Mouse (Mus musculus): Measurements from ENCODE around the gene Mybpc2. TPM values are rescaled to one million over a fixed set of nuclear protein-coding genes. Genes with fewer than 3 reads are reported as not detected.

The Mybpc2 gene
- total and polyA plus RNA-seq, 3 experiments = 2.0 to 8.3 (median 5.0) TPM

GRCm38 (mm10) chr7:44456302-44456701 lies 68.2 kb downstream of the Mybpc2 start:
- H3K27ac ChIP-seq (ENCODE audit: insufficient read depth, low read depth) = no peak overlapping the region
- H3K27me3 ChIP-seq (replicated peaks) = peaks cover 63% of the 10 kb centered on the region
- peaks cover 12% of the 10 kb centered on the region in 2 experiments for H3K4me1 ChIP-seq (ENCODE audit: control insufficient read depth in 1 of 2, insufficient read depth in 2 of 2)
- H3K36me3 ChIP-seq (replicated peaks in 1 of 2; ENCODE audit: control insufficient read depth in 1 of 2, insufficient read depth in 1 of 2, low read length in 1 of 2) = no peaks in the 10 kb centered on the region
- H3K4me2 ChIP-seq (ENCODE audit: insufficient read depth, low read depth, poor library complexity, severe bottlenecking) = no peak overlapping the region
- H3K9me3 ChIP-seq (replicated peaks; ENCODE audit: low read length) = peaks cover 8% of the 10 kb centered on the region
- dilution Hi-C loops (cut with MboI; ENCODE audit: extremely low pct_ligation_motif_present, extremely low pct_unique_long_range_greater_than_20kb, low sequenced_read_pairs) = no loop called here
- in situ Hi-C loops (cut with MboI; ENCODE audit: low pct_ligation_motif_present, low pct_unique_long_range_greater_than_20kb, low sequenced_read_pairs) = no loop called here
- no peak overlapping the region for H3K4me3 ChIP-seq (replicated peaks in 1 of 3; ENCODE audit: low read depth in 2 of 3, low read length in 2 of 3, poor library complexity in 1 of 3)
- no peak for DNase-seq (ENCODE audit: extremely low read depth)
- H3K79me2 ChIP-seq (replicated peaks; ENCODE audit: control insufficient read depth, extremely low read depth, insufficient read depth, poor library complexity, severe bottlenecking) = no peaks in the 10 kb centered on the region
- no peak overlapping the region for H3K9ac ChIP-seq (ENCODE audit: insufficient read depth, low read depth)
- TF ChIP-seq POLR2AphosphoS2 (IDR thresholded peaks at IDR 0.05; ENCODE audit: low read depth, low read length) (no peak), NELFE (IDR thresholded peaks at IDR 0.05; ENCODE audit: low read depth, low read length) (no peak), HCFC1 (IDR thresholded peaks at IDR 0.05; ENCODE audit: low read depth, low read length) (no peak), IRF4 (IDR thresholded peaks at IDR 0.05; ENCODE audit: low read depth, low read length) (no peak), EP300 (IDR thresholded peaks at IDR 0.05; ENCODE audit: low read length) (no peak), RAD21 (IDR thresholded peaks at IDR 0.05; ENCODE audit: low read depth, low read length) (no peak), JUND (conservative IDR thresholded peaks at IDR 0.05; ENCODE audit: low read depth, low read length) (no peak), ZNF384 (IDR thresholded peaks at IDR 0.05; ENCODE audit: low read depth, low read length) (no peak), KAT2A (IDR thresholded peaks at IDR 0.05; ENCODE audit: insufficient replicate concordance, low read length) (no peak), POLR2A (IDR thresholded peaks at IDR 0.05; ENCODE audit: low read depth, low read length) (no peak)

GRCm38 (mm10) chr7:44453256-44453655 lies 71.2 kb downstream of the Mybpc2 start:
- H3K27ac ChIP-seq (ENCODE audit: insufficient read depth, low read depth) = no peak overlapping the region
- H3K9ac ChIP-seq (ENCODE audit: insufficient read depth, low read depth) = no peak overlapping the region
- no peaks in the 10 kb centered on the region for H3K79me2 ChIP-seq (replicated peaks; ENCODE audit: control insufficient read depth, extremely low read depth, insufficient read depth, poor library complexity, severe bottlenecking)
- DNase-seq (ENCODE audit: extremely low read depth) = peak; percentile 16
- H3K27me3 ChIP-seq (replicated peaks) = peaks cover 48% of the 10 kb centered on the region
- H3K4me2 ChIP-seq (ENCODE audit: insufficient read depth, low read depth, poor library complexity, severe bottlenecking) = no peak overlapping the region
- TF ChIP-seq ELF1 (IDR thresholded peaks at IDR 0.05; ENCODE audit: low read depth, low read length) (peak; percentile 25; the same call in 1 of the 2 replicates), USF2 (conservative IDR thresholded peaks at IDR 0.05; ENCODE audit: low read depth, low read length) (no peak), PAX5 (IDR thresholded peaks at IDR 0.05; ENCODE audit: low read length) (no peak)
- H3K36me3 ChIP-seq (replicated peaks in 1 of 2; ENCODE audit: control insufficient read depth in 1 of 2, insufficient read depth in 1 of 2, low read length in 1 of 2) = no peaks in the 10 kb centered on the region
- in situ Hi-C loops (cut with MboI; ENCODE audit: low pct_ligation_motif_present, low pct_unique_long_range_greater_than_20kb, low sequenced_read_pairs) = no loop called here
- no peak overlapping the region for H3K4me3 ChIP-seq (replicated peaks in 1 of 3; ENCODE audit: low read depth in 2 of 3, low read length in 2 of 3, poor library complexity in 1 of 3)
- dilution Hi-C loops (cut with MboI; ENCODE audit: extremely low pct_ligation_motif_present, extremely low pct_unique_long_range_greater_than_20kb, low sequenced_read_pairs) = no loop called here
- peaks cover 2% of the 10 kb centered on the region for H3K9me3 ChIP-seq (replicated peaks; ENCODE audit: low read length)
- H3K4me1 ChIP-seq (ENCODE audit: control insufficient read depth in 1 of 2, insufficient read depth in 2 of 2) = peaks cover 12% of the 10 kb centered on the region in 2 experiments

Other genes starting within 250 kb of the Mybpc2 start
- gene Clec11a, start 217.8 kb downstream of the Mybpc2 start, total RNA-seq (2012; rRNA removed) = 0.89 and 0.97 TPM in 2 replicates
- gene Clec11a, start 217.8 kb downstream of the Mybpc2 start, total RNA-seq (2014; rRNA removed) = 0.46 and 0.69 TPM in 2 replicates
- gene Clec11a, start 217.8 kb downstream of the Mybpc2 start, polyA plus RNA-seq (2012; ENCODE audit: insufficient read length, low read depth) = 0.38 and 0.53 TPM in 2 replicates
- under 0.01 and 0.04 TPM in 2 replicates for gene Shank1, start 214.4 kb downstream of the Mybpc2 start, total RNA-seq (2012; rRNA removed)
- gene Shank1, start 214.4 kb downstream of the Mybpc2 start, total RNA-seq (2014; rRNA removed) = not detected in 2 replicates
- gene Shank1, start 214.4 kb downstream of the Mybpc2 start, polyA plus RNA-seq (2012; ENCODE audit: insufficient read length, low read depth) = 0.07 and 0.12 TPM in 2 replicates
- 0.08 and 0.17 TPM in 2 replicates for gene Syt3, start 140.6 kb downstream of the Mybpc2 start, total RNA-seq (2012; rRNA removed)
- 0.11 TPM in 1 of 2 replicates, not detected in the other for gene Syt3, start 140.6 kb downstream of the Mybpc2 start, total RNA-seq (2014; rRNA removed)
- gene Syt3, start 140.6 kb downstream of the Mybpc2 start, polyA plus RNA-seq (2012; ENCODE audit: insufficient read length, low read depth) = 0.30 TPM in 1 of 2 replicates, not detected in the other
- 0.17 and 0.81 TPM in 2 replicates for gene 1700008O03Rik, start 138.8 kb downstream of the Mybpc2 start, total RNA-seq (2012; rRNA removed)
- gene 1700008O03Rik, start 138.8 kb downstream of the Mybpc2 start, total RNA-seq (2014; rRNA removed) = not detected in 2 replicates
- 0.74 and 1.7 TPM in 2 replicates for gene 1700008O03Rik, start 138.8 kb downstream of the Mybpc2 start, polyA plus RNA-seq (2012; ENCODE audit: insufficient read length, low read depth)
- gene Lrrc4b, start 95.6 kb downstream of the Mybpc2 start, total RNA-seq (2012; rRNA removed) = 0.04 TPM in 1 of 2 replicates, not detected in the other
- gene Lrrc4b, start 95.6 kb downstream of the Mybpc2 start, total RNA-seq (2014; rRNA removed) = not detected in 2 replicates
- not detected in 2 replicates for gene Lrrc4b, start 95.6 kb downstream of the Mybpc2 start, polyA plus RNA-seq (2012; ENCODE audit: insufficient read length, low read depth)
- gene Aspdh, start 59.3 kb downstream of the Mybpc2 start, total RNA-seq (2012; rRNA removed) = not detected in 2 replicates
- gene Aspdh, start 59.3 kb downstream of the Mybpc2 start, total RNA-seq (2014; rRNA removed) = not detected in 2 replicates
- not detected in 2 replicates for gene Aspdh, start 59.3 kb downstream of the Mybpc2 start, polyA plus RNA-seq (2012; ENCODE audit: insufficient read length, low read depth)
- 53.0 and 57.7 TPM in 2 replicates for gene Josd2, start 56.7 kb downstream of the Mybpc2 start, total RNA-seq (2012; rRNA removed)
- 23.4 and 33.9 TPM in 2 replicates for gene Josd2, start 56.7 kb downstream of the Mybpc2 start, total RNA-seq (2014; rRNA removed)
- 45.9 and 54.8 TPM in 2 replicates for gene Josd2, start 56.7 kb downstream of the Mybpc2 start, polyA plus RNA-seq (2012; ENCODE audit: insufficient read length, low read depth)
- 25.9 and 32.4 TPM in 2 replicates for gene Emc10, start 28.1 kb downstream of the Mybpc2 start, total RNA-seq (2012; rRNA removed)
- 14.1 and 14.4 TPM in 2 replicates for gene Emc10, start 28.1 kb downstream of the Mybpc2 start, total RNA-seq (2014; rRNA removed)
- 42.7 and 49.1 TPM in 2 replicates for gene Emc10, start 28.1 kb downstream of the Mybpc2 start, polyA plus RNA-seq (2012; ENCODE audit: insufficient read length, low read depth)
- 1.2 and 1.3 TPM in 2 replicates for gene Fam71e1, start 28.1 kb downstream of the Mybpc2 start, total RNA-seq (2012; rRNA removed)
- gene Fam71e1, start 28.1 kb downstream of the Mybpc2 start, total RNA-seq (2014; rRNA removed) = not detected in 2 replicates
- gene Fam71e1, start 28.1 kb downstream of the Mybpc2 start, polyA plus RNA-seq (2012; ENCODE audit: insufficient read length, low read depth) = 0.33 and 0.39 TPM in 2 replicates
- gene Spib, start 7.4 kb upstream of the Mybpc2 start, total RNA-seq (2012; rRNA removed) = 135 and 200 TPM in 2 replicates
- gene Spib, start 7.4 kb upstream of the Mybpc2 start, total RNA-seq (2014; rRNA removed) = 162 and 194 TPM in 2 replicates
- 279 and 336 TPM in 2 replicates for gene Spib, start 7.4 kb upstream of the Mybpc2 start, polyA plus RNA-seq (2012; ENCODE audit: insufficient read length, low read depth)
- 103 and 131 TPM in 2 replicates for gene Pold1, start 24.2 kb upstream of the Mybpc2 start, total RNA-seq (2012; rRNA removed)
- gene Pold1, start 24.2 kb upstream of the Mybpc2 start, total RNA-seq (2014; rRNA removed) = 44.2 and 49.3 TPM in 2 replicates
- 61.4 and 67.6 TPM in 2 replicates for gene Pold1, start 24.2 kb upstream of the Mybpc2 start, polyA plus RNA-seq (2012; ENCODE audit: insufficient read length, low read depth)
- gene Nr1h2, start 29.3 kb upstream of the Mybpc2 start, total RNA-seq (2012; rRNA removed) = 36.8 and 50.0 TPM in 2 replicates
- 13.9 and 14.2 TPM in 2 replicates for gene Nr1h2, start 29.3 kb upstream of the Mybpc2 start, total RNA-seq (2014; rRNA removed)
- 40.5 and 43.8 TPM in 2 replicates for gene Nr1h2, start 29.3 kb upstream of the Mybpc2 start, polyA plus RNA-seq (2012; ENCODE audit: insufficient read length, low read depth)
- 194 and 200 TPM in 2 replicates for gene Napsa, start 47.7 kb upstream of the Mybpc2 start, total RNA-seq (2012; rRNA removed)
- gene Napsa, start 47.7 kb upstream of the Mybpc2 start, total RNA-seq (2014; rRNA removed) = 133 and 175 TPM in 2 replicates
- 239 and 253 TPM in 2 replicates for gene Napsa, start 47.7 kb upstream of the Mybpc2 start, polyA plus RNA-seq (2012; ENCODE audit: insufficient read length, low read depth)
- gene Kcnc3, start 66.0 kb upstream of the Mybpc2 start, total RNA-seq (2012; rRNA removed) = 1.4 and 1.7 TPM in 2 replicates
- gene Kcnc3, start 66.0 kb upstream of the Mybpc2 start, total RNA-seq (2014; rRNA removed) = 0.18 and 0.31 TPM in 2 replicates
- 3.4 and 5.6 TPM in 2 replicates for gene Kcnc3, start 66.0 kb upstream of the Mybpc2 start, polyA plus RNA-seq (2012; ENCODE audit: insufficient read length, low read depth)
- 1.1 and 1.5 TPM in 2 replicates for gene Myh14, start 146.2 kb upstream of the Mybpc2 start, total RNA-seq (2012; rRNA removed)
- 0.09 and 0.12 TPM in 2 replicates for gene Myh14, start 146.2 kb upstream of the Mybpc2 start, total RNA-seq (2014; rRNA removed)
- gene Myh14, start 146.2 kb upstream of the Mybpc2 start, polyA plus RNA-seq (2012; ENCODE audit: insufficient read length, low read depth) = 0.60 and 0.89 TPM in 2 replicates
- gene Izumo2, start 184.1 kb upstream of the Mybpc2 start, total RNA-seq (2012; rRNA removed) = not detected in 2 replicates
- gene Izumo2, start 184.1 kb upstream of the Mybpc2 start, total RNA-seq (2014; rRNA removed) = not detected in 2 replicates
- gene Izumo2, start 184.1 kb upstream of the Mybpc2 start, polyA plus RNA-seq (2012; ENCODE audit: insufficient read length, low read depth) = not detected in 2 replicates
- 27.6 and 30.0 TPM in 2 replicates for gene Vrk3, start 223.8 kb upstream of the Mybpc2 start, total RNA-seq (2012; rRNA removed)
- 29.5 and 34.2 TPM in 2 replicates for gene Vrk3, start 223.8 kb upstream of the Mybpc2 start, total RNA-seq (2014; rRNA removed)
- gene Vrk3, start 223.8 kb upstream of the Mybpc2 start, polyA plus RNA-seq (2012; ENCODE audit: insufficient read length, low read depth) = 42.3 and 50.4 TPM in 2 replicates
- gene Zfp473, start 226.4 kb upstream of the Mybpc2 start, total RNA-seq (2012; rRNA removed) = 9.3 and 9.6 TPM in 2 replicates
- gene Zfp473, start 226.4 kb upstream of the Mybpc2 start, total RNA-seq (2014; rRNA removed) = 10.0 and 10.5 TPM in 2 replicates
- 6.8 and 8.7 TPM in 2 replicates for gene Zfp473, start 226.4 kb upstream of the Mybpc2 start, polyA plus RNA-seq (2012; ENCODE audit: insufficient read length, low read depth)